Mouse (Mus musculus): Measurements from ENCODE around the gene Sox10.

GRCm38 (mm10) chr15:79208211-79208610, 43.2 kb upstream of the Sox10 start:
- no peak for TF ChIP-seq ZC3H11A (IDR thresholded peaks at IDR 0.05; ENCODE audit: borderline replicate concordance, low read depth, low read length)
- TF ChIP-seq HCFC1 (IDR thresholded peaks at IDR 0.05; ENCODE audit: borderline replicate concordance, insufficient read depth, low read length), result no peak
- TF ChIP-seq ZNF384 (IDR thresholded peaks at IDR 0.05; ENCODE audit: low read depth, low read length), result no peak
- TF ChIP-seq MAFK (IDR thresholded peaks at IDR 0.05; ENCODE audit: insufficient read depth, low read depth, low read length), result no peak
